Mouse (Mus musculus): ENCODE measurements around the gene Ctnnbl1.

The Ctnnbl1 gene

GRCm38 (mm10) chr2:157793851-157794332 lies 56.7 kb downstream of the Ctnnbl1 start:
- no peak for DNase-seq (ENCODE audit: low spot score)

- DNase-seq (ENCODE audit: low spot score) = no peak
Observed at GRCm38 (mm10) chr2:157795627-157796423, 58.6 kb downstream of the Ctnnbl1 start.

GRCm38 (mm10) chr2:157799533-157799932 lies 62.3 kb downstream of the Ctnnbl1 start:
- no peak for DNase-seq (ENCODE audit: low spot score)

- no peak for DNase-seq (ENCODE audit: low spot score)
Observed at GRCm38 (mm10) chr2:157800288-157800687, 63.1 kb downstream of the Ctnnbl1 start.

GRCm38 (mm10) chr2:157800746-157801501 lies 63.7 kb downstream of the Ctnnbl1 start:
- no peak for DNase-seq (ENCODE audit: low spot score)

GRCm38 (mm10) chr2:157801505-157802357 lies 64.5 kb downstream of the Ctnnbl1 start:
- DNase-seq (ENCODE audit: low spot score) = no peak

GRCm38 (mm10) chr2:157802666-157803065 lies 65.5 kb downstream of the Ctnnbl1 start:
- no peak for DNase-seq (ENCODE audit: low spot score)

GRCm38 (mm10) chr2:157804388-157804787 lies 67.2 kb downstream of the Ctnnbl1 start:
- no peak for DNase-seq (ENCODE audit: low spot score)

- DNase-seq (ENCODE audit: low spot score) = no peak
Observed at GRCm38 (mm10) chr2:157805091-157805490, 67.9 kb downstream of the Ctnnbl1 start.

GRCm38 (mm10) chr2:157807076-157807475 lies 69.9 kb downstream of the Ctnnbl1 start:
- DNase-seq (ENCODE audit: low spot score) = no peak

- DNase-seq (ENCODE audit: low spot score) = no peak
Observed at GRCm38 (mm10) chr2:157807621-157808367, 70.6 kb downstream of the Ctnnbl1 start.

- DNase-seq (ENCODE audit: low spot score) = no peak
Observed at GRCm38 (mm10) chr2:157808368-157808923, 71.2 kb downstream of the Ctnnbl1 start.

GRCm38 (mm10) chr2:157809341-157809740 lies 72.1 kb downstream of the Ctnnbl1 start:
- DNase-seq (ENCODE audit: low spot score) = no peak

GRCm38 (mm10) chr2:157810749-157811148 lies 73.5 kb downstream of the Ctnnbl1 start:
- no peak for DNase-seq (ENCODE audit: low spot score)

GRCm38 (mm10) chr2:157813121-157813520 lies 75.9 kb downstream of the Ctnnbl1 start:
- no peak for DNase-seq (ENCODE audit: low spot score)

- DNase-seq (ENCODE audit: low spot score) = no peak
Observed at GRCm38 (mm10) chr2:157814116-157814964, 77.1 kb downstream of the Ctnnbl1 start.

GRCm38 (mm10) chr2:157814965-157815283 lies 77.7 kb downstream of the Ctnnbl1 start:
- DNase-seq (ENCODE audit: low spot score) = no peak

GRCm38 (mm10) chr2:157817672-157818071 lies 80.5 kb downstream of the Ctnnbl1 start:
- DNase-seq (ENCODE audit: low spot score) = no peak

- no peak for DNase-seq (ENCODE audit: low spot score)
Observed at GRCm38 (mm10) chr2:157818576-157819320, 81.5 kb downstream of the Ctnnbl1 start.

- no peak for DNase-seq (ENCODE audit: low spot score)
Observed at GRCm38 (mm10) chr2:157819401-157819800, 82.2 kb downstream of the Ctnnbl1 start.
